Mouse (Mus musculus) G1E (cell line): Measurements from ENCODE around the gene Baz2b.

Experiments
- CTCF ChIP-seq: IDR thresholded peaks from 2 replicates; pipeline ENCODE4 v1.5.1; 2012; ENCODE audit warnings: low read depth, low read length, inconsistent platforms, mixed read lengths
- GATA1 ChIP-seq: IDR thresholded peaks from 2 replicates; pipeline ENCODE4 v1.6.1; 2012; ENCODE audit warnings: borderline replicate concordance, low read length, inconsistent platforms, mixed read lengths
- POLR2AphosphoS5 ChIP-seq: IDR thresholded peaks from 2 replicates; pipeline ENCODE4 v1.6.1; 2012; ENCODE audit warnings: low read depth, low read length, inconsistent platforms; ENCODE audit not compliant: insufficient replicate concordance

DNA sequence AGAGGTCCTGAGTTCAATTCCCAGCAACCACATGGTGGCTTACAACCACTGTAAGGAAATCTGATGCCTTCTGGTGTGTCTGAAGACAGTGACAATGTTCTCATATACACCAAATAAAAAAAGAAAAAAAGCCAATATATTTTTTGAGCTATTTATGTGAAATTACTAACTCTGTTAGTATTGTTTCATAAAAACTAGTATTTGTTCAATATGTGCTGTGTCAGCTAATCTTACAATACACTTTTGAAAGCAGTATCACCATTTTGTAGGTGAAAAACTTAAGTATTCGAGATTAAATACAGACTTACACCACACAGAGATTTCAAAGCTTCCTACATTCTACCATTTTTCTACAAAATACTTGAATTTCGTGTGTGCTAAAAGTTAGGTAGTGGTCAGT, 5.0 kb upstream of the Baz2b start:
- TF ChIP-seq CTCF (no peak), GATA1 (no peak), POLR2AphosphoS5 (no peak)
